Mouse (Mus musculus) telencephalon, adult 2 months (tissue): ENCODE measurements around the gene Gale.
A peak's percentile ranks its signal among the peaks of the same experiment; 100 is the strongest.
"Not testable (repeated sequence)": the region's sequence is repeated elsewhere in the genome, so short reads cannot be mapped to it uniquely, and the experiment has no call there.

ENCODE experiments used
- DNase-seq: peaks from one replicate; pipeline ENCODE4 v3.0.0-alpha.2; 2011; ENCODE audit warnings: low read depth, low spot score

Gene Gale

DNA sequence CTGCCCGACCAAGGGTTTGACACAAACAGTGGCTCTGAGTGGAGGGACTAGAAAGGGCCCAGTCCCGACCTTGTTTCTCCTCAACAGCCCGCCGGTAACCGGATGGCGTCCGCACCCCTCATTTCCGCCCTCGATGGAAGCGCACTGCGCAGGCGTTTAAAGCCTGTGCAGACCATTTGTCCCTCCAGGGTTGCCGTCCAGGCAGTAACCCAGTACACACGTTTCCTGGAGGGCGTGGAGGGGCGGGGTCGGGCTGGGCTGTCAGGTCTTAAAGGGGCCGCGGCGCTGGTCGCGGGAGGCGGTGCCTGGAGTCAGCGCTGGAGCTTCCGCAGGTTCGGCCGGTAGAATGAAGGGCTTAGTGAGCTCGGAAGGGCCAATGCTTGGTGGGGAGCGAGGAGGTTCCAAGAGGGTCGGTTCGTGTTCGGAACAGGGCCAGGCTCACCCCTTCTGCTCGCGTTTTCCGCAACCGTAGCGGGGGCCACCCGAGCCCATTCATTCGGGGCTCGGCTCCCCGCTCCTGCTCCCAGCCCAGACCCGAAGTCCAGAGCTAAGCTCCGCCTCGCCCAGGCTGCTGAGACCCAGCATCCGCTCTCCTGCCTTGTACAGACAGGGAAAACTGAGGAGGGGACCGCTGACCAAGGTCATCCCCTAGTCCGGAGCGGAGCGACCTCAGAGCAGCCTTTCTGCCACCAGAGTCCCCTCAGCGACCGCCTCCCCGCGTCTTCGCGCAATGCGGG, at the start of gene Gale:
Gale (plus strand) TSS at position 271 of the 737 bp plus-strand sequence.
- peak; percentile 97 for DNase-seq

DNA sequence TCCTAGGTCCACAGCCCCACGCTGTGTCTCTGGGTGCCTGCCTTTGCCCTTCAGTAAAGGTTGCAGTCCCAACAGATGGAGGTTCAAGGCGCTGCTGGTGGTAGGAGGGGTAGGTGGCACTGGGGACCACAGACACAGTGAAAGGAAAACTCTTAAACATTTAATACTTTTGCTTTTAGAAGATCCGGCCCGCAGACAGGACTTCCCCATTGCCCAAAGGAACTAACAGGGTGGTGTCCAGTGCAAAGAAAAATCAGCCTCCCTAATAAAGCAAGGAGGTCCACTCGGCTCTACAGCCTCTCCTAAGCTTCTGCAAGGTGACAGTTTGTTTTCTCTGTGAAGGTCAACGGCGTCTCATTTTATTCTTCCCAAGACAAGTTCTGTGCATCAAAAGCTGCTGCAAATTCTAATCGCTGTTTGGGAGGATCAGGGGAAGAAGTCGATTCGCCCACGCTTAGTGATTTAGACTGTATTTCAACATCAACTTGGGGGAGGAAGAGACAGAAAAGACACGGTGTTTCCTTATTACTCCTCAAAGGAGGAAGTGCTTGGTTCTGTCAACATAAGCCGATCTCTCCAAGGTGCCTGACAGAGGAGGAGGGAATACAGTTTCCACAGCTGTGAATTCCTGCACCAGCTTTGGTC, 44.8 kb upstream of the Gale start:
- DNase-seq, result no peak

DNA sequence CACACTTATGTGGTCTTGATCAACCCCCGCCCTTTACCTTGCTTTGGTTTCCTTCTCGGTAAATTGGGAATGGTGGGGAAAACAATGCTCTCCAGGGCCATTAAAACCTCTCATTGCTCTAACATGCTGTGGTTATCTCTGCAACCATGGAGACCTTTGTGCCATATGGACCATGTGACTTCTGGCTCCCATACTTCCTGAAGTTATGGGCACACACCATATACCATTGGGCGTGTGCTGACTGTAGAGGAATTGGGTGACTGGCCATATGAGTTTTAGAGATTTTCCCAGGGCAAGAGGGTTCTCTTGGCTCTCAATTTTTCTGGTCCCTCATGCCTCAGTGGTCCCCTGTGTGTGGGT, 44.3 kb upstream of the Gale start:
- DNase-seq, result no peak

DNA sequence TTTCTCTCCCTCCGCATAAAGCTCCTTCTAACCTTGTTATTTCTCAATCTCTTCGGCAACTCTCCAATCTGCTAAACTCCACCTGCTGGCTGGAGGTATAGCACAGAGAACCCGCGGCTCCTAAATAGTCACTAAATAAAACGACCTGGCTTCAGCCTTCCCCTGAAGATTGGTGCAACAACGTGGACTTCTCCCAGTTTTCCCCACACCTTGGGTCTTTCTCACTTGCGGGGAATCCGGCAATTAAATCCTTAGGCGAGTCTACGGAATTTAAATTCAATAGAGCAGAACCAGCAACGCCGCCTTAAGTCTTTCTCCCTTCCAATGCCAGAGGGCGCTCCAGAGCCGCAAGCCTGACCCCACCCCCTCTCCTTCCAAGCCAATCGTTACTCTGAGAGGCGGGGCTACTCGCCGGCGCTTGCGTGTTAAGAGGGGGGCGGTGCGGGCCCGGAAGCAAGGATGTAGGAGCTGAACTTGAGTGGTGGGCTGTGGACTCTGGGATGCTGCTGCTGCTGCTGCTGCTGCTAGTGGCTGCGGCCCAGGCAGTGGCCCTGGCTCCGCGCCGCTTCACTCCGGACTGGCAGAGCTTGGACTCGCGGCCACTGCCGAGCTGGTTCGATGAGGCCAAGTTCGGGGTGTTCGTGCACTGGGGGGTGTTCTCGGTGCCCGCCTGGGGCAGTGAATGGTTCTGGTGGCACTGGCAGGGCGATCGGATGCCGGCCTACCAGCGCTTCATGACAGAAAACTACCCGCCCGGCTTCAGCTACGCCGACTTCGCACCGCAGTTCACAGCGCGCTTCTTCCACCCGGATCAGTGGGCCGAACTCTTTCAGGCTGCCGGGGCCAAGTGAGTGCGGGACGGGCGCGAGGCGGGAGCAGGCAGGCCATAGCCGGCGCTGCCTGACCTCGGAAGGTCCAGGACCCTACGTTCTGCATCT, 43.0 kb upstream of the Gale start, which contains the start of gene Fuca1:
Fuca1 (plus strand) TSS at position 432 of the 938 bp plus-strand sequence.
- DNase-seq, result peak; percentile 92

DNA sequence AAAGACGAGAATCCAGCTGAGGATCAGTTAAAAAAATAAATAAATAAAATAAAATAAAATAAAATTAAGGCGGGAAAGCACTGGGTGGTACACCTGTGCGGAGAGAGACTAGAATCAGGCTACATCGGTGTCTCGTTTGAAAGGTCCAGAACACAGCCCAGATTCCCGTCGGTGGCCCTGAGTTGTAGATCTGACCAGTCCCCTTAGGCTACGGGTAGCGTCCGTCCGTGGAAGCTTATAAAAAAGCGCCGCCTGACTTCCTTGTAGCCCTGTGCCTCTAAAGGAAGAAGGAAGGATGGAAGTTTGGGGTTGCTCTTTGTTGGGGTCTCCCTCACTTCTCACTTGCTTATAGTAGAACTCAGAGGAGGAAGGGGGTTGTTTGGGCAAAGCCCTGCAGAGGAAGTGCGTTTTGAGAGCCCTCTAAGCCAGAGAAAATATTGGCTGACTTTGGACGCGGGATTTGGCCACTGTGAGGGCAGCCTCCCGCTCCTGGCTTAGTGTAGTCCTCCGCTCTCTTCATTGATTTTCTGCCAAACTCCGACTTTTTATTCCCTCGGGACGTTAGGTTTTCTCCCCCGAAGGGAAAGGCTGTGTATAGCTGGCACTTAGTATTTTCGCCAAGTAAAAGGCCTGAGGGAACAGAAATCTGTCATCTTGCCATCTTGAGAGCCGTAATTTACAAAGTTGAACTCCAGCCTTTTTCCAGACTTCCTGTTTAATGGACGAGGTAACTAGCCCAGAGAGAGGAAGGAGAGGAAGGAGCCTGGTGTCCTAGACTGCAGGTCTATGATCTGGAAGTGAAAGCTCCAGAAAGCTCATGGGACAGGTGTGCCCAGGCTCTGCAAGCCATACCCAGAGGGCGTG, 42.0 kb upstream of the Gale start:
- no peak for DNase-seq

DNA sequence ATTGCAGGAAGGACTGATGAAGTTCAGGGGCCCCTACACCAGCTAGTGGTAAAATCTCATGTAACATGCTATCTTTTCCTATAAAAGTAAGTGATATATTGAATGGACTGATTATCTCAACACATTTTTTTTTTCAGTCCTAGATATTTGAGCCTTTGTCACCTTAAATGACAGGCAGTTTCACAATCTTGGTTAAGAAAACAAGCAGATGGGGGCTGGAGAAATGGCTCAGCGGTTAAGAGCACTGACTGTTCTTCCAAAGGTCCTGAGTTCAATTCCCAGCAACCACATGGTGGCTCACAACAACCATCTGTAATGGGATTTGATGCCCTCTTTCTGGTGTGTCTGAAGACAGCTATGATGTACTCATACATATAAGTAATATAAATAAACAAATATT, 41.3 kb upstream of the Gale start:
- DNase-seq, result no peak

DNA sequence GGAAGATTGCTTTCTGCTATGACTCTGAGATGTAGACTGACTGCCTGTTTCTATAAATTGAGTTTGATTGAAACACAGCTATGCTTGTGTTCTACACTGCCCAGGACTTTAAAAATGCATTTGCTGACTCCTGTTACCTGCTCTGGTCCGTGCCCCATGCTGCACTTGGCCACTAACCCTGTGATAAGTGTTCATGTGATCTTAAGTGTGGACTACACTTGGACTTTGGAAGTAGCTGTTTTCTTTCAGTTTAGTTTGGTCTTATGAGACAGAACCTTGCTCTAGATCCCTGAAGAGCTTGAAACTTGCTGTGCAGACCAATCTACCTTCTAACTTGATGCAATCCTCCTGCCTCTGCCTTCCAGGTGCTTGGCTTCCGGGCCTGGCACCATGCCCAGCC, 39.1 kb upstream of the Gale start:
- no peak for DNase-seq

DNA sequence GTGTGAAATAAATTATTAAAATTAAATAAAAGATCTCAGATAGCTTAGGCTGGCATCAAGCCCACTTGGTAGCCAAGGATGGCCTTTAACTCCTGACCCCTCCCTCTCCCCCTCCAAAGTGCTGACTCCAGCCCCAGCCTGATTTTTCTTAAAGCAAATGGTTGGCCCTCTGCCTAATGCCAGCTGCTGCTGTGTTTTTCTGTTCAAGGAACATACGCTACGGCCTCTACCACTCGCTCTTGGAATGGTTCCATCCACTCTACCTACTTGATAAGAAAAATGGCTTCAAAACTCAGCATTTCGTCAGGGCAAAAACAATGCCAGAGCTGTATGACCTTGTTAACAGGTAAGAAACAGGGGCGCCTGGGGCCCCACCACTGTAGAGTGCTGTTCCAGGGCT, 38.2 kb upstream of the Gale start:
- DNase-seq, result no peak

DNA sequence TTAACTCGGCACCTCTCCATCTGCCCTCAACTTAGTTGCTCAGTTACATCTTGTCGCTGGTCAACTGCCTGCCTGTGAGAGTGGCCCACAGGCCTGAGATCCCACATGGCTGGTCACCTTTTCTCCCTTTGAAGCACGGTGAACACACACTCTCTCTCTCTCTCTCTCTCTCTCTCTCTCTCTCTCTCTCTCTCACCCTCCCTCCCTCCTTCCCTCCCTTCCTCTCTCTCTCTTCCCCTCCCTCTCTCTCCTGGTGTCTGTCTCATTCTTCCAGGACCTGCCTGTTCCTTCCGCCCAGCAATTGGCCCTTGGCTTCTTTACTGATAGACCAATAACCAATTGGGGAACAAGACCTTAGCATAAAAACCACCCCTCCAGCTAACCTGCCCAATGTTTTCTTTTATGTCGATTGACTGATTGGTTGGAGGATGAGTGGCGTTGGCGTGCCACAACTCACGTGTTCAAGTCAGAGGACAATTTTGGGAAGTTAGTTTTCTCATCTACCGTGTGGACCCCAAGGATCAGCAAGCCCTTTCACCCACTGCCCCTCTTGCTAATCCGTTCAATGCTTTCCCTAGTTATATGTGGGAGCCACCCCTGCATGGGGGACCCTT, 37.2 kb upstream of the Gale start:
- no peak for DNase-seq

DNA sequence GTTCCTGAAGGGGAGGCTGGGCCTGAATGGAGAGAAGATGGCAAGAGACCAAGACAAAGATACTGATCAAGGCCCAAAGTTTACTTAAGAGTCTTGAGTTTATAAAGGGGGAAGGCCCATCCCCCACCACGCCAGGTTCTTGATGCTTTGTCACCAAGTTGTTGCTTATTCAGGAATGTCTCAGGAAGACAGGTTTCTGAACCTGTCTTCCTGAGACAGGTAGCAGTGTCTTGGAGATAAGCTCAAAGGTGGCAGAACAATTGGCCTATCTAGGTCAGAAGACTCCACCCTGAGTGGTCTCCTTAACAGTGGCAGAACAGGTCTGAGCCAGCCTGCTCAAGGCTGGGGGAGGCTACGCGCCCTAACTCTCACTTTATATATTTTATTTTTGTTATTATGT, 36.7 kb upstream of the Gale start:
- DNase-seq, result no peak

DNA sequence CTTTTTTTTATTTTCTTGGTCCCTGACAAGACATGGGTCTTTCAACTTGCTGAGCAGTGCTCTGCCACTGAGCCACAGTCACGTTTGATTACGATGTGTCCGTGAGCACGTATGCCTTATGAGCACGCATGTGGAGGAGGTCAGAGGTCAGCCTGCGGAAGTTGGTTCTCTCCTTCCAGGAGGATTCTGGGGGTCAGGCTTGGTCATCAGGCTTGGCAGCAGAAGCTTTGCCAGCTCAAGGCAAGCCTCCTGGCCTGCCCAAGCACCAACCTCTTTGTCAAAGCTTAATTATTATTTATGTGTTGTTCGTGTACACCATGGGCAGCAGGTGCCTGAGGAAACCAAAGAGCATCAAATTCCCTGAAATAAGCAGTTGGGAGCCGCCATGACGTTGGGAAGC, 35.2 kb upstream of the Gale start:
- no peak for DNase-seq

DNA sequence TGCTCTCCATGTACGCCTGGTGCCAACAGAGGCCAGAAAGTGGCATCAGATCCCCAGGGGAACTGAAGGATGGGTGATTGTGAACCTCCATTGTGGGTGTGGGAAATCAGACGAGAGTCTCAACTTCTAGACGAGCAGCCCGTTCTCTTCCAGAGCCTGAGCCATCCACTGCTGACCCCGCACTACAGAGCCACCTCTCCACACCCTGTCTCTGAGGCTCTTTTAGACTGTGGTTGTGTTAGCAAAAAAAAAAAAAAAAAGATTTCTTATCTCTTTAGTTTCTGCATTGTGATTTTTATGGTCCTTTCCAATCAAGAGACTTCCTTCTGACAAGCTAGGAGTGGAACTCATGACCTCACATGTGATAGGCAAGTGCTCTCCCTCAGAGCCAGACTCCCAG, 34.1 kb upstream of the Gale start:
- no peak for DNase-seq

DNA sequence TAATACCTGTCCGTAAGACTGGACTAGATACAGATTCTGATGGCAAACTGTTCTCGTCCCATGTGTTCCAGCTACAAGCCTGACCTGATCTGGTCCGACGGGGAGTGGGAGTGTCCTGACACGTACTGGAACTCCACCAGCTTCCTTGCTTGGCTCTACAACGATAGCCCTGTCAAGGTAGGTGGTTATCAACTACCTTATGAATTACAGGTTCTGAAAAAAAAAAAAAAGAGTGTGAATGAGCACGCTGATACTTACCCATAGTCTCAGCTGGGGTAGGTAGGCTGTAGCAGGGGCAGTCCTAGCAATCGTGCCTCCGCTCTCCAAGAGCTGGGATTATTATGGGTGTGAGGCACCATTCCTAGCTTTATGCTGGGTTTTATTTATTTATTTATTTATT, 33.7 kb upstream of the Gale start:
- no peak for DNase-seq

DNA sequence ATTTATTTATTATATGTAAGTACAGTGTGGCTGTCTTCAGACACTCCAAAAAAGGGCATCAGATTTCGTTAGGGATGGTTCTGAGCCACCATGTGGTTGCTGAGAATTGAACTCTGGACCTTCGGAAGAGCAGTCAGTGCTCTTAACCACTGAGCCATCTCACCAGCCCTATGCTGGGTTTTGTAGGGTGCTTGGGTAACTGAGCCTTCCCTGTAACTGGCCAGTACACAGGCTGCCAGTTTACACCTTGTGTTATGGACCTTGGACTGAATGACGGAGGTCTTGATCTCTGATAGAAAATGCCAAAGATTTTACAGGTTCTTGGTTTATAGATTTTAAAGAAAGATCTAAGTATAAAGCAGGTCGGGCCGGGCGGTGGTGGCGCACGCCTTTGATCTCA, 33.3 kb upstream of the Gale start:
- DNase-seq, result no peak

DNA sequence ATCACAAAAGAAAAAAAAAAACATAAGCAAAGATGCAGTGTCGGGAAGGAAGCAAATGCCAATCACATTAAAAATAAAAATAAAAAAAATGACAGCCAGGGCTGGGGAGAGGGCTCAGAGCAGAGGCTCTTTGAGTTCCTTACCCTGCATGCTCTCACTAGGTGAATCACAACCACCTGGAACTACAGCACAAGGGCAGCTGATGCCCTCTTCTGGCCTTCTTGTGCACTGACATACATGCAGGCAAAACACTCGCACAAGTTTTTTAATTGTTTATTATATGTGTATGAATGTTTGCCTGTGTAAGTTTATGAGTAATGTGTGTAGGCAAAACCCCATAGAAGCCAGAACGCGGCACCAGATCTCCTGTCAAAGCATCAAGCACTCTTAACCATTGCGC, 31.7 kb upstream of the Gale start:
- DNase-seq, result no peak

DNA sequence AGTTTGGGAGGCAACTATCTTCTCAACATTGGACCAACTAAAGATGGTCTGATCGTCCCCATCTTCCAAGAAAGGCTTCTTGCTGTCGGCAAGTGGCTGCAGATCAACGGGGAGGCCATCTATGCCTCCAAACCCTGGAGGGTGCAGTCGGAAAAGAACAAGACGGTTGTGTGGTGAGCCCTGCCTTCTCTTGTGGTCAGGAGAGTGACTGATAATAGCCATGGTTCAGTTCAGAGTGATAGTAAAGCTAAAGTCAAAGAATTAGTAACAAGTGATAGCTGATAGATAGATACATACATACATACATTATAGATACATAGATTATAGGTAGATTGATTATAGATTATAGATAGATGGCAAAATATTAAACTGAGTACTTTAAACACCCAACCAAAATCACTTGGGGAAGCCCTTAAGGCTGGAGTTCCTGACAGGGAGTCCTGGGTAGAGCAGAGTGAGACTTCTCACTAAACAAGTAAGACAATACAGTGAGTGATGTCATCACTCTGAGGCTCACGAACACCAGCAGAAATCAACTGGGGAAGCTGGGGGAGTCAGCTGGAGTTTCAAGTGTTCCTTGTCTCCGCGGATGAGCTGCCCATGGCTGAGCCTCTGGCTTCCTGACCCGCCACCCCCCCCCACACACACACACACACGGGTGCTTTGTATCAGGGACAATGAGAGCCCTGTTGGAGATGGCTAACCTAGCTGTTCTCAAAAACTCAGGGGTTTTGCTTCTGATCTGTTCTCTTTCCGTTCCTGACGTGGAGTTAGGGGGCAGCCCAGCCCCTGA, 28.6 kb upstream of the Gale start:
- no peak for DNase-seq

DNA sequence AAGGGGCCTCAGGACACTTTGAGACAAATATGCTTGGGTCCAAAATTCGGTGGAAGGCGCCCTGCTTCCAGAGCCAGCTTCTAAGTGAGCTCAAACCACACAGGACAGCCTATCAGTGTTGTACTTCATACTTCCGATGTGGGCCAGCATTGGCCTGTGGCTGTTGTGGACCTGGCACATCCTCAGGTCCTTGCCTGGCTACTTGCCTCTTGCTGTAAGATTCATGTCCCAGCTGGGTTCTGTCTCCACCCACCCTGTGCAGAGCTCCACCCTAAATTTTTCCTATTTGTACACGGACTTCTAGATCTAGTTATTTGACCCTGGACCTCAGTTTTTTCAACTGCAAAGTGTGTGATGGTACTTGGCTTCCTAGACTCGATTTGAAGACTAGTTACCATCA, 28.0 kb upstream of the Gale start:
- DNase-seq, result no peak

DNA sequence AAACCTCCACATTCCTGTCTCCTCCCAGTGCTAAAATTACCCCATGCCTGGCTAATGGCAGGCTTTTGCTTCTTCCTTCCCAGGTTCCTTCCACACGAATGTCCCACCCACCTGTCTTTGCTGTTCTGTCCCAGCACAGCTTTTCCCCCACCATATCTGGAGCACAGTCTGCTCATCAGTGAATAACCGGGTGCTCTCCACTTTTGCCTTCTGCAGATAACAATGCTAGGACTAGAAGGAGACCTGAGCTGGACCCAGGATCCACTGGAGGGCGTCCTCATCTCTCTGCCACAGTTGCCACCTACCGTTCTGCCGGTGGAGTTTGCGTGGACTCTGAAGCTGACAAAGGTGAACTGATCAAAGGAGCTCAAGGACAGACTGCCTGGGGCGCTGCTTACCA, 24.7 kb upstream of the Gale start:
- no peak for DNase-seq

DNA sequence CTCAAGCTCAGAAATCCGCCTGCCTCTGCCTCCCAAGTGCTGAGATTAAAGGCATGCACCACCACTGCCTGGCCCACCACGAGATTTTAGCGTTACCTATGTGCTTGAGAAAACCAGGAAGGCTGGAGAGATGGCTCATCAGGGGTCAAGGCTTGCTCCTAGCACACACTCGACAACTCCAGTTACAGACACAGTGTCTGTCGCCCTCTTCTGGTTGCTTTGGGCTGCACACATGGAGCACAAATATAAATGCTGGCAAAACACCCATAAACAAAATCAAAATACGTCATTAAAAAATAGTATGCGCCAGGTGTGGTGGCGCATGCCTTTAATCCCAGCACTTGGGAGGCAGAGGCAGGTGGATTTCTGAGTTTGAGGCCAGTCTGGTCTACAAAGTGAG, 22.5 kb upstream of the Gale start:
- not testable (repeated sequence) for DNase-seq

DNA sequence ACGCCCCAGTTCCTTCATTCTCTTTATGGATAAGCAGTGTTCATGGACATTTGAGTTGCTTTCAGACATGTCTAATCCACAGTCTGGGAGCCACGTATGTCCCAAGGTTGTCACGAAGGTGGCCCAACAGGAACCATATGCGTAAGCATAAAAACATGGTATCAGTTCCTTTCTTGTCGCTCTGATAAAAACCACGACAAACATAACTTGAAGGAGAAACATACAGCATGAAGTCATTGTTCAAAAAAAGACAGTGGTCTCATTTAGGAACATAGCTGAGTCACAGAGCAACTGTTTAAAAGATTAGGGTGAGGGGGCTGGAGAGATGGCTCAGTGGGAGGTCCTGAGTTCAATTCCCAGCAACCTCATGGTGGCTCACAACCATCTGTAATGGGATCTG, 21.3 kb upstream of the Gale start:
- no peak for DNase-seq
